Mouse (Mus musculus): ENCODE results near the gene Slc24a1. TPM values are rescaled to one million over a fixed set of nuclear protein-coding genes. Genes with fewer than 3 reads are reported as not detected.

Slc24a1 gene
- polyA plus RNA-seq, 1 experiment from 2014 or later: not detected

GRCm38 (mm10) chr9:64956337-64956736 lies 4.9 kb upstream of the Slc24a1 start:
- peaks cover under 1% of the 10 kb centered on the region; the same call in 1 of the 2 replicates for H3K27me3 ChIP-seq (replicated peaks)
- no peak overlapping the region for H3K4me3 ChIP-seq
- no peak overlapping the region for H3K27ac ChIP-seq
- no peak overlapping the region for H3K9ac ChIP-seq
- H3K4me2 ChIP-seq (replicated peaks): peak overlapping the region; percentile 35
- no peaks in the 10 kb centered on the region for H3K36me3 ChIP-seq
- no peaks in the 10 kb centered on the region for H3K9me3 ChIP-seq
- ATAC-seq (ENCODE audit: low FRiP score, low read depth): no peak
- WGBS: 22% methylated on average over 12 of the region's 12 CpGs
- H3K4me1 ChIP-seq: peaks cover under 1% of the 10 kb centered on the region

- no peaks in the 10 kb centered on the region for H3K36me3 ChIP-seq
- ATAC-seq (ENCODE audit: low FRiP score, low read depth): no peak
Measured at GRCm38 (mm10) chr9:64953190-64953589, 1.8 kb upstream of the Slc24a1 start.

GRCm38 (mm10) chr9:64952055-64952454 lies 648 bp upstream of the Slc24a1 start:
- peaks cover 10% of the 10 kb centered on the region for H3K27me3 ChIP-seq (replicated peaks)
- H3K4me1 ChIP-seq: no peaks in the 10 kb centered on the region
- 25% methylated on average over 5 of the region's 5 CpGs for WGBS
- H3K27ac ChIP-seq: no peak overlapping the region
- H3K9ac ChIP-seq: no peak overlapping the region
- no peaks in the 10 kb centered on the region for H3K9me3 ChIP-seq
- ATAC-seq (ENCODE audit: low FRiP score, low read depth): no peak
- H3K36me3 ChIP-seq: no peaks in the 10 kb centered on the region
- no peak overlapping the region for H3K4me2 ChIP-seq (replicated peaks)
- H3K4me3 ChIP-seq: no peak overlapping the region

More at GRCm38 (mm10) chr9:64953190-64953589, 1.8 kb upstream of the Slc24a1 start:
- H3K4me1 ChIP-seq: no peaks in the 10 kb centered on the region
- H3K4me2 ChIP-seq (replicated peaks): no peak overlapping the region
- no peak overlapping the region for H3K4me3 ChIP-seq
- no peak overlapping the region for H3K9ac ChIP-seq
- peaks cover 5% of the 10 kb centered on the region for H3K27me3 ChIP-seq (replicated peaks)
- no peak overlapping the region for H3K27ac ChIP-seq
- no peaks in the 10 kb centered on the region for H3K9me3 ChIP-seq
- WGBS: 80% methylated on average over 7 of the region's 7 CpGs

GRCm38 (mm10) chr9:64947483-64948095 lies 3.8 kb downstream of the Slc24a1 start:
- peaks cover 6% of the 10 kb centered on the region; the same call in 1 of the 2 replicates for H3K4me1 ChIP-seq
- no peak overlapping the region for H3K4me2 ChIP-seq (replicated peaks)
- no peaks in the 10 kb centered on the region for H3K36me3 ChIP-seq
- 89% methylated on average over 9 of the region's 9 CpGs for WGBS
- H3K9ac ChIP-seq: no peak overlapping the region
- ATAC-seq (ENCODE audit: low FRiP score, low read depth): no peak
- H3K27me3 ChIP-seq (replicated peaks): peaks cover 18% of the 10 kb centered on the region
- H3K4me3 ChIP-seq: no peak overlapping the region
- no peak overlapping the region for H3K27ac ChIP-seq
- no peaks in the 10 kb centered on the region for H3K9me3 ChIP-seq

GRCm38 (mm10) chr9:64943997-64944396 lies 7.4 kb downstream of the Slc24a1 start:
- peak overlapping the region; percentile 46 for H3K4me2 ChIP-seq (replicated peaks)

GRCm38 (mm10) chr9:64941650-64942049 lies 9.8 kb downstream of the Slc24a1 start:
- ATAC-seq (ENCODE audit: low FRiP score, low read depth): no peak
- 91% methylated on average over 4 of the region's 4 CpGs for WGBS

More at GRCm38 (mm10) chr9:64943997-64944396, 7.4 kb downstream of the Slc24a1 start:
- Histone ChIP-seq H3K9ac (0 out of 2 replicates have a peak overlapping the region, but pooled peaks have one; percentile 5), H3K27ac (no peak overlapping the region), H3K36me3 (no peaks in the 10 kb centered on the region), H3K9me3 (no peaks in the 10 kb centered on the region), H3K27me3 (replicated peaks) (peaks cover 13% of the 10 kb centered on the region; the same call in 1 of the 2 replicates), H3K4me1 (peaks cover 6% of the 10 kb centered on the region; the same call in 1 of the 2 replicates), H3K4me3 (no peak overlapping the region)
- WGBS: 12% methylated on average over 11 of the region's 11 CpGs
- ATAC-seq (ENCODE audit: low FRiP score, low read depth): no peak

GRCm38 (mm10) chr9:64940731-64941346 lies 10.6 kb downstream of the Slc24a1 start:
- Histone ChIP-seq H3K27me3 (replicated peaks) (peaks cover 8% of the 10 kb centered on the region; the same call in 1 of the 2 replicates), H3K4me1 (peaks cover 6% of the 10 kb centered on the region; the same call in 1 of the 2 replicates), H3K4me2 (replicated peaks) (no peak overlapping the region), H3K9ac (no peak overlapping the region), H3K4me3 (no peak overlapping the region), H3K9me3 (no peaks in the 10 kb centered on the region), H3K36me3 (no peaks in the 10 kb centered on the region), H3K27ac (no peak overlapping the region)
- WGBS: 86% methylated on average over 11 of the region's 11 CpGs
- no peak for ATAC-seq (ENCODE audit: low FRiP score, low read depth)

More at GRCm38 (mm10) chr9:64941650-64942049, 9.8 kb downstream of the Slc24a1 start:
- Histone ChIP-seq H3K9ac (no peak overlapping the region), H3K27me3 (replicated peaks) (peaks cover 8% of the 10 kb centered on the region; the same call in 1 of the 2 replicates), H3K4me2 (replicated peaks) (no peak overlapping the region), H3K36me3 (no peaks in the 10 kb centered on the region), H3K27ac (no peak overlapping the region), H3K9me3 (no peaks in the 10 kb centered on the region), H3K4me1 (peaks cover 6% of the 10 kb centered on the region; the same call in 1 of the 2 replicates), H3K4me3 (no peak overlapping the region)

GRCm38 (mm10) chr9:64939790-64940189 lies 11.6 kb downstream of the Slc24a1 start:
- Histone ChIP-seq H3K36me3 (no peaks in the 10 kb centered on the region), H3K9me3 (no peaks in the 10 kb centered on the region), H3K4me1 (peaks cover 6% of the 10 kb centered on the region; the same call in 1 of the 2 replicates), H3K9ac (no peak overlapping the region), H3K4me3 (no peak overlapping the region), H3K27ac (no peak overlapping the region), H3K27me3 (replicated peaks) (peaks cover 3% of the 10 kb centered on the region; the same call in 1 of the 2 replicates), H3K4me2 (replicated peaks) (no peak overlapping the region)
- no peak for ATAC-seq (ENCODE audit: low FRiP score, low read depth)
- 97% methylated on average over 2 of the region's 2 CpGs for WGBS

GRCm38 (mm10) chr9:64939281-64939680 lies 12.1 kb downstream of the Slc24a1 start:
- 60% methylated on average over 4 of the region's 4 CpGs for WGBS
- ATAC-seq (ENCODE audit: low FRiP score, low read depth): no peak
- H3K27ac ChIP-seq: no peak overlapping the region

GRCm38 (mm10) chr9:64938535-64938934 lies 12.9 kb downstream of the Slc24a1 start:
- no peak overlapping the region for H3K9ac ChIP-seq
- no peak overlapping the region for H3K4me3 ChIP-seq
- 86% methylated on average over 5 of the region's 5 CpGs for WGBS
- no peaks in the 10 kb centered on the region for H3K36me3 ChIP-seq
- H3K27ac ChIP-seq: no peak overlapping the region
- H3K9me3 ChIP-seq: no peaks in the 10 kb centered on the region
- no peaks in the 10 kb centered on the region for H3K4me1 ChIP-seq
- no peak for ATAC-seq (ENCODE audit: low FRiP score, low read depth)
- no peak overlapping the region for H3K4me2 ChIP-seq (replicated peaks)
- peaks cover 3% of the 10 kb centered on the region; the same call in 1 of the 2 replicates for H3K27me3 ChIP-seq (replicated peaks)

More at GRCm38 (mm10) chr9:64939281-64939680, 12.1 kb downstream of the Slc24a1 start:
- H3K36me3 ChIP-seq: no peaks in the 10 kb centered on the region
- peaks cover 3% of the 10 kb centered on the region; the same call in 1 of the 2 replicates for H3K27me3 ChIP-seq (replicated peaks)
- H3K9ac ChIP-seq: no peak overlapping the region
- no peaks in the 10 kb centered on the region for H3K9me3 ChIP-seq
- H3K4me2 ChIP-seq (replicated peaks): no peak overlapping the region
- H3K4me1 ChIP-seq: peaks cover 4% of the 10 kb centered on the region; the same call in 1 of the 2 replicates
- H3K4me3 ChIP-seq: no peak overlapping the region

- no peak for ATAC-seq (ENCODE audit: low FRiP score, low read depth)
- WGBS: 62% methylated on average over 5 of the region's 5 CpGs
- Histone ChIP-seq H3K27ac (no peak overlapping the region), H3K4me2 (replicated peaks) (no peak overlapping the region), H3K4me3 (no peak overlapping the region), H3K9me3 (no peaks in the 10 kb centered on the region), H3K4me1 (no peaks in the 10 kb centered on the region), H3K36me3 (no peaks in the 10 kb centered on the region), H3K27me3 (replicated peaks) (no peaks in the 10 kb centered on the region), H3K9ac (no peak overlapping the region)
Measured at GRCm38 (mm10) chr9:64937491-64937890, 13.9 kb downstream of the Slc24a1 start.

- Histone ChIP-seq H3K9me3 (no peaks in the 10 kb centered on the region), H3K36me3 (no peaks in the 10 kb centered on the region), H3K4me3 (no peak overlapping the region), H3K9ac (no peak overlapping the region), H3K4me2 (replicated peaks) (no peak overlapping the region), H3K27me3 (replicated peaks) (no peaks in the 10 kb centered on the region), H3K27ac (no peak overlapping the region), H3K4me1 (no peaks in the 10 kb centered on the region)
- 6% methylated on average over 6 of the region's 6 CpGs for WGBS
- no peak for ATAC-seq (ENCODE audit: low FRiP score, low read depth)
Measured at GRCm38 (mm10) chr9:64936508-64936907, 14.9 kb downstream of the Slc24a1 start.
